In the genomic region with DNA sequence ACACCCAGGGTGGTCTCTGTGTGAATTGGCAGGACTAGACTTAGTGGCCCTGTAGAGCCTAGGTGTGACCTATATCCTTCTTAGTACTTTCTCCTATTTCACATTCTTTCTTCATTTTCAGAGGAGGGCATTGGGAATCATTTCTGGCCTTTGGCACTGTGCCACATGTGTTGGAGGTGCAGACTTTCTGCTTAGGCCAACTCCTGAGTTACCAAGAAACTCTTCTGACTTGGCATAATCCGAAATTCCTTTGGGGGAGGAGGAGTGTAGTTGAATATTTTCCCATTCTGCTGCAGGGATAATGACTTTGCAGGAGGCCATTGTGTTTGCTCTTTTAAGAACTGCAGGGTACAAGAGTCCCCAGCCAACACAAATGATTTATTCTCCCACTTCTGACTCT, we compare ENCODE assay signal across 14 mouse cellular contexts. TPM values are rescaled to one million over a fixed set of nuclear protein-coding genes. Genes with fewer than 3 reads are reported as not detected.
DNase-seq lines count a peak whose midpoint lies in the region; ATAC-seq and TF ChIP-seq lines count a peak whose summit lies in the region.
"Had no signal": no experiment of that assay in that cellular context is flagged by ENCODE, and none has a peak within 500 bp of the region (broad histone marks: within the 10 kb centered on the region; RNA-seq: fewer than 3 reads in every experiment).

No protein-coding gene starts in this region.

- H3K4me3 ChIP-seq in lung, embryonic 15.5 days = no peak overlapping the region
- no peak overlapping the region for H3K4me3 ChIP-seq in lung, adult 2 months (replicated peaks; ENCODE audit: extremely low read depth, low read depth, low read length)
- H3K4me3 ChIP-seq in brown adipose tissue, adult 24 weeks (ENCODE audit: insufficient read depth, low read depth, low read length) = no peak overlapping the region
- no peak overlapping the region for H3K4me3 ChIP-seq in lung, postnatal 0 days (ENCODE audit: low read depth, low read length)
- no peak overlapping the region for H3K4me3 ChIP-seq in liver, embryonic 12.5 days
- H3K4me3 ChIP-seq in forebrain, embryonic 12.5 days (replicated peaks) = no peak overlapping the region
- H3K4me3 ChIP-seq: embryonic facial prominence, embryonic 15.5 days; heart, adult 2 months had no signal

- WGBS in lung, embryonic 15.5 days = 19% methylated on average over 1 of the region's 1 CpGs
- WGBS in lung, adult 2 months = 27% methylated on average over 1 of the region's 1 CpGs
- WGBS in lung, postnatal 0 days = 22% methylated on average over 1 of the region's 1 CpGs
- 32% methylated on average over 1 of the region's 1 CpGs for WGBS in liver, embryonic 12.5 days (ENCODE audit: insufficient replicate concordance)
- WGBS in forebrain, embryonic 12.5 days = 0% methylated on average over 1 of the region's 1 CpGs

- TF ChIP-seq EP300 in lung, postnatal 0 days (IDR thresholded peaks at IDR 0.05) = no peak

- TF ChIP-seq POLR2A in lung, adult 2 months (IDR thresholded peaks at IDR 0.05; ENCODE audit: borderline replicate concordance, extremely low read depth, low read depth, low read length) = no peak

- no peak for TF ChIP-seq CTCF in lung, adult 2 months (IDR thresholded peaks at IDR 0.05; ENCODE audit: insufficient read depth, low read length)
- TF ChIP-seq CTCF in lung, postnatal 0 days (IDR thresholded peaks at IDR 0.05) = no peak

- H3K4me2 ChIP-seq in lung, embryonic 15.5 days = no peak overlapping the region
- no peak overlapping the region for H3K4me2 ChIP-seq in lung, postnatal 0 days (replicated peaks; ENCODE audit: low read depth, low read length)
- H3K4me2 ChIP-seq in liver, embryonic 12.5 days = no peak overlapping the region
- H3K4me2 ChIP-seq in forebrain, embryonic 12.5 days = no peak overlapping the region
- H3K4me2 ChIP-seq: embryonic facial prominence, embryonic 15.5 days had no signal

- H3K27me3 ChIP-seq in lung, embryonic 15.5 days = no peaks in the 10 kb centered on the region
- no peaks in the 10 kb centered on the region for H3K27me3 ChIP-seq in lung, postnatal 0 days (replicated peaks; ENCODE audit: insufficient read depth, low read length)
- no peaks in the 10 kb centered on the region for H3K27me3 ChIP-seq in liver, embryonic 12.5 days (replicated peaks)
- no peaks in the 10 kb centered on the region for H3K27me3 ChIP-seq in forebrain, embryonic 12.5 days
- H3K27me3 ChIP-seq: embryonic facial prominence, embryonic 15.5 days had no signal

- no peaks in the 10 kb centered on the region for H3K9me3 ChIP-seq in lung, embryonic 15.5 days
- no peaks in the 10 kb centered on the region for H3K9me3 ChIP-seq in lung, postnatal 0 days (ENCODE audit: low read length)
- no peaks in the 10 kb centered on the region for H3K9me3 ChIP-seq in liver, embryonic 12.5 days (replicated peaks)
- H3K9me3 ChIP-seq in forebrain, embryonic 12.5 days = no peaks in the 10 kb centered on the region
- H3K9me3 ChIP-seq: embryonic facial prominence, embryonic 15.5 days had no signal

- peak overlapping the region; percentile 47; the same call in 1 of the 2 replicates for H3K27ac ChIP-seq in lung, embryonic 15.5 days
- H3K27ac ChIP-seq in brown adipose tissue, adult 24 weeks (replicated peaks; ENCODE audit: low read depth, low read length) = 0 out of 2 replicates have a peak overlapping the region, but pooled peaks have one; percentile 8
- no peak overlapping the region for H3K27ac ChIP-seq in lung, postnatal 0 days (ENCODE audit: low read length)
- H3K27ac ChIP-seq in liver, embryonic 12.5 days = no peak overlapping the region
- no peak overlapping the region for H3K27ac ChIP-seq in forebrain, embryonic 12.5 days
- H3K27ac ChIP-seq: embryonic facial prominence, embryonic 15.5 days; heart, adult 2 months had no signal

- peak; percentile 6 for DNase-seq in embryo, embryonic 10 days (ENCODE audit: low spot score)
- no peak for DNase-seq in embryo, embryonic 10.5 days (ENCODE audit: low spot score)
- no peak for DNase-seq in lung, adult 2 months
- DNase-seq in lung, postnatal 0 days (ENCODE audit: low spot score) = peak; percentile 18
- DNase-seq: midbrain, embryonic 14.5 days; thymus, postnatal 14 days had no signal

- H3K9ac ChIP-seq in lung, embryonic 15.5 days = no peak overlapping the region
- no peak overlapping the region for H3K9ac ChIP-seq in lung, postnatal 0 days (replicated peaks; ENCODE audit: low read depth)
- H3K9ac ChIP-seq in liver, embryonic 12.5 days = no peak overlapping the region
- no peak overlapping the region for H3K9ac ChIP-seq in forebrain, embryonic 12.5 days
- H3K9ac ChIP-seq: embryonic facial prominence, embryonic 15.5 days had no signal

- H3K36me3 ChIP-seq in lung, embryonic 15.5 days = no peaks in the 10 kb centered on the region
- H3K36me3 ChIP-seq in lung, postnatal 0 days (ENCODE audit: insufficient read depth, low read length) = no peaks in the 10 kb centered on the region
- H3K36me3 ChIP-seq in liver, embryonic 12.5 days = no peaks in the 10 kb centered on the region
- no peaks in the 10 kb centered on the region for H3K36me3 ChIP-seq in forebrain, embryonic 12.5 days (replicated peaks)
- H3K36me3 ChIP-seq: embryonic facial prominence, embryonic 15.5 days had no signal

- peaks cover 9% of the 10 kb centered on the region for H3K4me1 ChIP-seq in lung, embryonic 15.5 days
- H3K4me1 ChIP-seq in lung, adult 2 months (ENCODE audit: control insufficient read depth, insufficient read depth, low read length) = peaks cover 5% of the 10 kb centered on the region
- H3K4me1 ChIP-seq in brown adipose tissue, adult 24 weeks (ENCODE audit: control insufficient read depth, insufficient read depth, insufficient read length, low read length) = no peaks in the 10 kb centered on the region
- H3K4me1 ChIP-seq in lung, postnatal 0 days (ENCODE audit: insufficient read depth, low read depth, low read length) = no peaks in the 10 kb centered on the region
- H3K4me1 ChIP-seq in liver, embryonic 12.5 days = peaks cover 8% of the 10 kb centered on the region; the same call in 1 of the 2 replicates
- H3K4me1 ChIP-seq in forebrain, embryonic 12.5 days = no peaks in the 10 kb centered on the region
- H3K4me1 ChIP-seq: embryonic facial prominence, embryonic 15.5 days had no signal

- ATAC-seq in lung, embryonic 15.5 days (ENCODE audit: borderline replicate concordance, extremely low read depth, low FRiP score, low TSS enrichment) = no peak
- no peak for ATAC-seq in lung, postnatal 0 days
- ATAC-seq in liver, embryonic 12.5 days = no peak
- no peak for ATAC-seq in forebrain, embryonic 12.5 days (ENCODE audit: low FRiP score)
- ATAC-seq: CD4-positive, CD25-positive, alpha-beta regulatory T cell, adult 4 months; inflammation-experienced regulatory T-cells, adult 6 months had no signal

RNA-seq across cellular contexts. Expression of gene Mid1ip1, which starts 19.6 kb away (rescaled TPM):
- polyA plus RNA-seq in lung, embryonic 15.5 days (2015; fragmentation: Nextera tagmentation; extraction: Ambion mirVana) = 115 and 119 TPM in 2 replicates
- 159 and 194 TPM in 2 replicates for polyA plus RNA-seq in lung, adult 2 months (2012; rRNA removed)
- 50.6 and 119 TPM in 2 replicates for polyA plus RNA-seq in brown adipose tissue, adult 24 weeks (2012; ENCODE audit: insufficient read depth, insufficient read length, missing spikeins)
- polyA plus RNA-seq in lung, postnatal 0 days (2015; fragmentation: Nextera tagmentation; extraction: Ambion mirVana) = 243 and 301 TPM in 2 replicates
- polyA plus RNA-seq in liver, embryonic 12.5 days (2016; fragmentation: Nextera tagmentation; extraction: Ambion mirVana) = 39.7 and 43.0 TPM in 2 replicates
- polyA plus RNA-seq in forebrain, embryonic 12.5 days (2016; fragmentation: Nextera tagmentation; extraction: Ambion mirVana) = 67.0 and 72.7 TPM in 2 replicates

Comparison
In these comparisons a context has a peak if more than half of its experiments do, and no peak if none do; other contexts are left out.
1. DNase-seq: peak in embryo, embryonic 10 days (single experiment) and lung, postnatal 0 days (single experiment); none in embryo, embryonic 10.5 days (single experiment) and lung, adult 2 months (single experiment).
2. H3K27ac ChIP-seq: peak in lung, embryonic 15.5 days (single experiment) and brown adipose tissue, adult 24 weeks (single experiment); none in lung, postnatal 0 days (single experiment), liver, embryonic 12.5 days (single experiment) and forebrain, embryonic 12.5 days (single experiment).